Comparison of ENCODE assay signal across 9 mouse cellular contexts in the genomic region with DNA sequence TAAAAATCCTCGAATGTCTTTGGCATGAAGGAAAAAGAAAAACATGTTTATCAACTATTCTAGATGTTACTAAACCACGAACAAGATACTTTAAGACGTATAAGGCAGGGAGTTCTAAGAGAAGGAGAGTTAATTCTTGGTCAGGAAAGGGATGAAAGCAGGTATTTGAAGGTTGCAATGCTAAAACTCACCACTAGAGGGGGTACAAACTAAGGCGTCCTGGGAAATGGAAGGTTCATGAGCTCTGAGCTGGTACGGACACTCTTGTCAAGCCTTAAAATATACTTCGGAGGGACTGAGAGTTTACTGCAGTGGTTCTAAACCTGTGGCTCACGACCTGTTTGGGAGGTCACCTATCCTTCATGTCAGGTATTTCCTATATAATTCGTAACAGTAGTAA. TPM values are rescaled to one million over a fixed set of nuclear protein-coding genes. Genes with fewer than 3 reads are reported as not detected.
A peak's percentile ranks its signal among the peaks of the same experiment; 100 is the strongest.
DNase-seq lines count a peak whose midpoint lies in the region; ATAC-seq and TF ChIP-seq lines count a peak whose summit lies in the region.
"Had no signal": no experiment of that assay in that cellular context is flagged by ENCODE, and none has a peak within 500 bp of the region (broad histone marks: within the 10 kb centered on the region; RNA-seq: fewer than 3 reads in every experiment).

No protein-coding gene starts in this region.

- H3K36me3 ChIP-seq in intestine, postnatal 0 days (ENCODE audit: control insufficient read depth, insufficient read depth): no peaks in the 10 kb centered on the region
- H3K36me3 ChIP-seq in intestine, embryonic 16.5 days (ENCODE audit: control insufficient read depth, insufficient read depth, low read length): no peaks in the 10 kb centered on the region
- H3K36me3 ChIP-seq: embryonic facial prominence, embryonic 15.5 days had no signal

- H3K27ac ChIP-seq in intestine, postnatal 0 days (ENCODE audit: low read depth, low read length): no peak overlapping the region
- no peak overlapping the region for H3K27ac ChIP-seq in intestine, embryonic 16.5 days (ENCODE audit: low read length)
- H3K27ac ChIP-seq: embryonic facial prominence, embryonic 15.5 days had no signal

- DNase-seq in thymus, postnatal 14 days: peak; percentile 49
- no peak for DNase-seq in thymus, postnatal 36 days
- DNase-seq in c-Kit-positive CD71-negative TER-119-negative erythroid progenitor cells, embryonic 14.5 days (ENCODE audit: low read depth): peak; percentile 72
- DNase-seq in heart, adult 9 months (ENCODE audit: low spot score in 2 of 2): peak; percentile 29 to 68
- peak; percentile 84 for DNase-seq in naive thymus-derived CD4-positive, alpha-beta T cell, adult 2 months (ENCODE audit: low read depth)
- DNase-seq in urinary bladder, postnatal 10 days (ENCODE audit: low spot score): no peak

- H3K4me3 ChIP-seq in intestine, postnatal 0 days (ENCODE audit: low read depth, low read length): no peak overlapping the region
- H3K4me3 ChIP-seq in intestine, embryonic 16.5 days (ENCODE audit: low read length): no peak overlapping the region
- H3K4me3 ChIP-seq: embryonic facial prominence, embryonic 15.5 days had no signal

- no peak overlapping the region for H3K4me2 ChIP-seq in intestine, postnatal 0 days (replicated peaks; ENCODE audit: low read depth)
- no peak overlapping the region for H3K4me2 ChIP-seq in intestine, embryonic 16.5 days (ENCODE audit: low read depth, low read length)
- H3K4me2 ChIP-seq: embryonic facial prominence, embryonic 15.5 days had no signal

- H3K4me1 ChIP-seq in intestine, postnatal 0 days (replicated peaks; ENCODE audit: control insufficient read depth, insufficient read depth, low read length): no peaks in the 10 kb centered on the region
- H3K4me1 ChIP-seq in intestine, embryonic 16.5 days (ENCODE audit: control insufficient read depth, insufficient read depth, low read length): 0 out of 2 replicates have a peak, but pooled peaks cover 2% of the 10 kb centered on the region

- TF ChIP-seq CTCF in intestine, postnatal 0 days (IDR thresholded peaks at IDR 0.05; ENCODE audit: low read depth): peak; percentile 87

- no peaks in the 10 kb centered on the region for H3K27me3 ChIP-seq in intestine, postnatal 0 days (replicated peaks; ENCODE audit: control insufficient read depth, insufficient read depth, low read length)
- H3K27me3 ChIP-seq in intestine, embryonic 16.5 days (replicated peaks; ENCODE audit: control insufficient read depth, insufficient read depth, low read length): no peaks in the 10 kb centered on the region
- H3K27me3 ChIP-seq: embryonic facial prominence, embryonic 15.5 days had no signal

- WGBS in intestine, postnatal 0 days: 49% methylated on average over 8 of the region's 8 CpGs
- 54% methylated on average over 8 of the region's 8 CpGs for WGBS in intestine, embryonic 16.5 days

- no peak overlapping the region for H3K9ac ChIP-seq in intestine, postnatal 0 days (ENCODE audit: low read depth, low read length)
- no peak overlapping the region for H3K9ac ChIP-seq in intestine, embryonic 16.5 days (ENCODE audit: low read depth, low read length)
- H3K9ac ChIP-seq: embryonic facial prominence, embryonic 15.5 days had no signal

- H3K9me3 ChIP-seq in intestine, postnatal 0 days (ENCODE audit: control insufficient read depth): no peaks in the 10 kb centered on the region
- no peaks in the 10 kb centered on the region for H3K9me3 ChIP-seq in intestine, embryonic 16.5 days (ENCODE audit: control insufficient read depth, low read length)
- H3K9me3 ChIP-seq: embryonic facial prominence, embryonic 15.5 days had no signal

- ATAC-seq in intestine, postnatal 0 days: no peak
- no peak for ATAC-seq in intestine, embryonic 16.5 days

RNA-seq across cellular contexts. Expression of gene Il1r2, which starts 41.4 kb away (rescaled TPM):
- 1.6 and 2.1 TPM in 2 replicates for polyA plus RNA-seq in intestine, postnatal 0 days (2015; fragmentation: Nextera tagmentation; extraction: Ambion mirVana)
- 1.5 and 2.0 TPM in 2 replicates for polyA plus RNA-seq in intestine, embryonic 16.5 days (2015; fragmentation: Nextera tagmentation; extraction: Ambion mirVana)

Comparison
In these comparisons a context has a peak if more than half of its experiments do, and no peak if none do; other contexts are left out.
1. DNase-seq: peak in thymus, postnatal 14 days (single experiment), c-Kit-positive CD71-negative TER-119-negative erythroid progenitor cells, embryonic 14.5 days (single experiment), heart, adult 9 months (2 of 2) and naive thymus-derived CD4-positive, alpha-beta T cell, adult 2 months (single experiment); none in thymus, postnatal 36 days (0 of 2) and urinary bladder, postnatal 10 days (single experiment).